Mouse (Mus musculus): ENCODE data around the gene Anks1.

Anks1 gene

DNA sequence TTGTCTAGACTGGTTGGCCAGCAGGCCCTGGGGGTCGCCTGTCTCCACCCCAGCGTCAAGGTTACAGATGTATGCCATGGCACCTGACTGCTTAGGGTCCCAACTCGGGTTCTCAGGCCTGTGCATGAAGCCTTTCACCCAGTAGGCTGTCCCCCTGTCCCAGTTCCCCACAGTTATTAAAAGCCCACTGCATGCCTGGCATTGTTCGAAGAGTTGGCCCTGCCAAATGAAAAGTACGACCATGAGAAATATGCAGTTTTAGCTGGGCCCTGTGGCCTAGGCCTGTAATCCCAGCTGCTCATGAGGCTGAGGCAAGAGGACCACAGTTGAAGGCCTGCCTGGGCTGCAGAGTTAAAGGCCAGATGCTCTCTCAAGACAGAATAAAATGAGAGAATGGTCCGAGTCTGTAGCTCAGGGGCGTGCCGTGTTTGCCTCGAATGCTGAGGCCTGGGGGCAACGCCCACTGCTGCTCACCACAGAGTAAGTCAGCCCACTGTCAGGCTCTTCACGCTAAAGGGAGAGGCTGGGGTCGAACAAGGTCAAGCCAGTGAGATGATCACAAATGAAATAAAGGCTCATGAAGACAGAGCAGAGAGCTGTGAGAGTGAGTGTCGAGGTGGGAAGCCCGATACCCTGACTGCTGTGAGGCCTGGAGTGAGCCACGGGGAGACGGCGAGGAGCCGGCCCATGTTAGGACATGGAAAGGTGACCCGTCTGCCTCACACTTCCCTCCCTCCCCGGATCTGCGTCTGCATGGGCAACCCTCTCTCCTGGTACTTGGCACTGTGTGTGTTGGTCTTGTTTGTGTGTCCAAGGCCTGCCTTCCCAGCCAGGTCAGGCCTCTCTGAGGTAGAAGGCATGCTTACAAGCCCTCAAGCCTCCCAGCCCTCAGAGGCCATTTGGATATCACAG is 110.9 kb downstream of the Anks1 start:
- no peak for DNase-seq (ENCODE audit: low read depth, low spot score)

DNA sequence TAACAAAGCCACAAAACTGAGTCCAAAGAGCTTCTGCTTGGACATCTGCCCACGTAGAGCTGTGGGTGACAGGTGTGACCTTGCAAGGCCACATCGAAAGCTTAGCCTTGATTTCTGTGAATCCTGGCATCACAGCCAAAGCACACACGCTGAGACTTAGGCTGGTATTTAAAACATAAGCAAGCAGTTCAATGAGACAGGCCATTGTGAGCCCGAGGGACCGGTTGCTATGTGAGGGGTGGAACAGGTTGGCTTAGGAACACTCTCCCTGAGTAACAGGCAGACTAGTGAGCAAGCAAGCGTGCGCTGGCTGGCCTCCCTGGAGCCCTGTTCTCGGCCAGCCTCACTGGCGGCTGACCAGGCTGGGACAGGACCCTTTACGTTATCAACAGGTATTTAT is 112.8 kb downstream of the Anks1 start:
- DNase-seq (ENCODE audit: low read depth, low spot score): no peak

DNA sequence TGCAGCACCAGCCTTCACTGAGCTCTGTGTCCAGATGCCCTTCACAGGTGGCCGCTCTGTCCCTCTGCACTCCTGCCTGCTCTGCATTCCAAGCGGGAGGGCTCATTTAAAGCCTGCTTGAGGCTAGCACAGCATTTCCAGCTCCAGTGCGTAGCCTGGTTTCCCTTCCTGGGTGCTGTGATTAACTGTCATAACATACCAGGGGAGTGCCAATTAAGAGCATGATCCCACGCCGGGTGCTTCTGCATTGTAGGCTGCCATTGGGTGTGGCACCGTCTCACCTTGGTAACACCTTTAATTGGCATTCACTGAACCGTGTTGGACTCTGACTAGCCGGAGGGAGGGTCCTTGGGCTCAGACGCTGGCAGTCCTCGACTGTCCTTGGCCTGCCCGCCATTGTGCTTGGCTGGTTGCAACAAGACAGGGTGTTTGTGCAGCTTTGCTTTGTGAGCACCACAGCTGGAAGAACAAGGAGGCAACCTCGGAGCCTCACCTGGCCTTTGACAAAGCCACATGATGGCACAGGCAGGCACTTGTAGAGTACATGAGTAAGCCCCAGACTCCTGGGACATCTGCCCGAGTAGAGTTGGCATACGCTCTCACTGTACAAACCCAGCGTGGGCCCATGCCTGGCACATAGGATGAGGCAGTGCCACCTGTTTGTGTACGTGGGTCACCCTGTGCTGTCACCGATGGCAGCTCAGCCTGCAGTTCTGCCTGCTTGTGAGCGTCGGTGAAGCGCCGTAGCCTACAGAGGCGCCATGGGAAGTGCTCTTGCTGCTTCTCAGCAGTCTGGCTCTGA is 113.9 kb downstream of the Anks1 start:
- no peak for DNase-seq (ENCODE audit: low read depth, low spot score)

DNA sequence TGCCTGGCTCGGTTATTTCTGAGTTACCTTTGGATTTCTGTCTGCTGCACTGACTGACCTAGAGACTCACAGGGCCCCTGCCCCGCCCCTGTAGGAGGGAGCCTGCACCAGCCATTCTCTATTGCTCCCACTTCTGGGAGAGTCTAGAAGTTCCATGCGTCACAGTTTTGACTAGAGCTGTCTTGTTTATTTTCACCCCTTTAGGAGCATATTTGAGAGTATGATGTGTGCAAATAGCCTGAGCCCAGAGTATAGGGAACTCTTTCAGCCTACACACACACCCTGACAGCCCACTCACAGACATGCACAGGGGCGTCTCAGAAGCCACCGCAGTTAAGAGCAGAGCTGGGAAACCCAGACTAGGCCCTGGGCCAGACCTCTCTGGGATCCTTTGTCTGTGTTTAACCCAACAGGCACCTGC is 116.4 kb downstream of the Anks1 start:
- no peak for DNase-seq (ENCODE audit: low read depth, low spot score)

DNA sequence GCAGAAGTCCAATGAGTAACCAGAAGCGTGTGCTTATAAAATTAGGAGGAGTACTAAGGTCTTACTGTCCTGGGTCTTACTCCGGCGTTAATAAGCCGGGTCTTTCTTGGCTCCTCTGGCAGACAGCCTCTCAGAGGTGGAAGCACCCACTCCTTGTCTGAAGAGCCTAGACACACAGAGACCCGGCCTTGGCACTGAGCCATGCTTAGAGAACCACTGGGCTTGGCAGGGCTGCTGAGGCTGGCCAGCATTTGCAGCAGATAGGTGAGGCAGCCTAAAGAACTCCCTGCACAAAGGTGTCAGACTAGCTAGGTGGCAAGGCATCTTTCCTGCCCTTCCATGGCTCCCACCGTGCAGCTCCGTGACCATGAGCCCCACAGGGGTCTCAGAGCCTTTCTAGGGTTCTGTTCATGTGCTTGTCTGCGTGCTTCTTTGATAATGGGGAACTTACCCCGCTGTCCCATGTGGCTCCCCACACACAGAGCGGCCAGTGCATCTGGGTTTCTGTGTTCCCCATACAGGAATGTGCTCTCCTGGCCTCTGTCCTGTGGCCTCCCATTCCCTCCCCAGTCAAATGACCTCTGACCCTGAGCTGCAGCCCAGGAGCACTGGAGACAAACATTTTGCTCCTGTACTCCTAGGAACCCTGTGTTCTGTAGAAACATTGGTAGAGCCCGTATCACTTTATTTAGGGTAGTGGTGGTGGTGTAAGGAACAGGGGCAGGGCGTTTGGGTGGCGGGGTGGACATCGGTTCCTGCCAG is 117.2 kb downstream of the Anks1 start:
- no peak for DNase-seq (ENCODE audit: low read depth, low spot score)

DNA sequence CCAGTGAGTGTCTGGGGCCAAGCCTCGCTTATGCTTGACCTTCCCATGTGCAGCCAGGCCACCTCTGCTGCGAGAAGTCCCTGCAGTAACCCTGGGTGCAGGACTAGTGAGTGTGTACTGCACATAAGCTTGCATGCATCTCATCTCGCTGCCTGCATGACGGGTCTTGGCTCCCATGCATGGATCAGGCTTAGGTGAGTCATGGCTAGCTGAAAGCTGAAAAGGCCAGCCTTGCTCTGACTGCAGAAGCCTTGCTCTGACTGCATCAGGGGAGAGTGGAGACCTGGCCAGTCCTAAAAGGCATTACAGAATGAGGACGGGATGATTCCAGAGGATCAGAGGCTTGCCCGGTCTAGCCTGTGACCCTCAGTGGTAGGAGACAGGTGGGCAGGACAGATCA is 118.1 kb downstream of the Anks1 start:
- DNase-seq (ENCODE audit: low read depth, low spot score): no peak

DNA sequence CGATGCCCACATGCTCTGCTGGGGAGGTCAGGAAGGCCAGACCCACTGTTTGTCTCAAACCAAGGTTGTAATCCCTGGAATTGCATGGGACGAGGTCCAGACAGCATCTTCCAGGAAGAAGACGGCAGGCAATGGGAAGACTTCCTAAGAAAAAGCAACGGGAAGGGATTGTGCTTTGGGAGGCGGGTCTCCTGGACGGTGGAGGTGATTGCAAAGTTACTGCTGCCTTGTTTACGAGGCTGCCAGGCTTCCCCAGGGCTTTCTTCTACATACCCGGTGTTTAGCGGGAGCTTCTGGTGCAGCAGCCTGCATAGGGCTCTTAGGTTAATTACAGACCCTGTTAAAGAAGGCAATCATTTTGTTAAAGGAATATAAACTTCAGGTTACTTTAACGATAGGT is 119.1 kb downstream of the Anks1 start:
- DNase-seq (ENCODE audit: low read depth, low spot score): no peak

DNA sequence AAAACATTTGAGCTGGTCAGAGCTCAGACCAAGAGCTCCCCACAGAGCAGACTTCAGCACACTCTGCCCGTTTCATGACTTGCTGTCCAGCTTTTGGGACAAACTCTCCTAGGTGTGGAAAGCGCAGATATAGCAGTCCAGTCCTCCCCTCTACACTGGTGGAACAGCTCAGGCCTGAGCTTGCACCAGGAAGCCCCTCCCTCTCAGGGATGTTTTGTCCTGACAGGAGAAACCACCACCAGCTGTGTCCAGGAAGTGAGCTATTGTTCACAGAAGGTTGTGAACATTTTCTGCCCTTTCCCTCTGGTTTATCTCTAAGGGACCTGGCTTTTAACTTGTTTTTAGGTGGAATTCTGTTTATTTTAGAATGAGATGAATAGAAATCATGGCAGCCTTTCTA is 120.2 kb downstream of the Anks1 start:
- no peak for DNase-seq (ENCODE audit: low read depth, low spot score)

DNA sequence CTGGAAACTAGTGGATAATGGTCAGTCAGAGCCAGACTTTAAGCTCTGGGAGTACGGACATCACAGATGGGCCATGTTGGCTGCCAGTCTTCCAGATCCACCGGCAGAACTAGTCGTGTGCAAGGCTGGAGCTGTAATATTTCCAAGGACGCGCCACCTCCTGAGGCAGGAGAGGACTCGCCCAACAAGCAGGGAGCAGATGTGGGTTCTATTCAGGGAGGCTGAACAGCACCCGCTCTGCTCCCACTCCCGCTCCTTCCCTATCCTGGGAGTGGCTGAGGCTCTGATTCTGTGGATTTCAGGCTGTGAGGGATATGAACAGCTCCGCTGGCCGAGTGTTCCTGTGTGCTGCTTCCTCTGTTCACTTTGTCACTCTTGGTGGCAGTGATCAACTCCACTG is 121.3 kb downstream of the Anks1 start:
- no peak for DNase-seq (ENCODE audit: low read depth, low spot score)

DNA sequence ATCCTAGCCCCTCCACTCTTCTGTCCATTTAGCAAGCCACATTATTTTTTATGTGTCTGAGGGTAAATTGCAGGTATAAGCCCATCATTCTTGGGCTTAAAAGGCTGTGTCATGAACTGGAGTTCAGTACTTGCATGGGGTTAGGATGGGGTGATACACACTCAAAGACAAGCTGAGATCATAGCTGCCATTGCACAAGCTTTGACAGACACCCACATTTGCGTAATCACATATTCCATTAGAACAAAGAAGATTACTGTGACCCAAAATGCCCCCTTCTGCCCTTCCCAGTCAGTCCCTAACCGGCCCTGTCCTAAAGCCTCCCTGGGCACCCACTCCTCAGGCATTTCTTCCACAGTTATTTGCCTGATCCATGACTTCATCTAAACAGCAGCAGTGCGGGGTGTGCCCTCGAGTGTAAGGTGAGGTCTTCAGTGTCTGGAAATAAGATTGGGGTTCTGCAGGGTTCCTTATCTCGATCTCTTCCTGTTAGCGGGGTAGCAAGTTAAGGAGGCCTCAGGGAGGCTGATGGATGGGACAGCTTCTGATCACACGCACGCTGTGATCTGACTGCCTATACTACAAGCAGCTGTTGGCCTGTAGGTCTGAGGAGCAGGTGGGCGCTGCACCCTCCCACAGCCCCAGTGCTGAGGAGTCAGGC is 122.3 kb downstream of the Anks1 start:
- DNase-seq (ENCODE audit: low read depth, low spot score): no peak

DNA sequence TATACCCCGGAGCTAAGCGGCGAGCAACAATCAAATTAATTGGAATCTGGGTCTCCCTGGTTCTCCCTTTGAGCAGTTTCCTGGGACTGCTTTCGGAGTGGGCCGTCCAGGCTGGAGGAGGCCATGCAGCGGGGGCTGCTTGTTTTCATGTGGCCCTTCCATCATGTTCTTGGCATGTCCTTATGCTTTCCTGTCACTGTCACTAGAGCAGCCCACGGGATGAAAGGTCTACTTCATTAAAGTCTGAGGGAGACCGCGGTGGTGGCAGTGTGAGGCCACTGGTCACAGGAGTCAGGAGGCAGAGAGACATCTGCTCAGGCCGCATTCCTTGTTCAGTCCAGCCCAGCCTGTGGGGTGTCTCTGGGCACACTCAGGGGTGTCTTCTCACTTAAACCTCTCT is 123.1 kb downstream of the Anks1 start:
- DNase-seq (ENCODE audit: low read depth, low spot score): no peak

DNA sequence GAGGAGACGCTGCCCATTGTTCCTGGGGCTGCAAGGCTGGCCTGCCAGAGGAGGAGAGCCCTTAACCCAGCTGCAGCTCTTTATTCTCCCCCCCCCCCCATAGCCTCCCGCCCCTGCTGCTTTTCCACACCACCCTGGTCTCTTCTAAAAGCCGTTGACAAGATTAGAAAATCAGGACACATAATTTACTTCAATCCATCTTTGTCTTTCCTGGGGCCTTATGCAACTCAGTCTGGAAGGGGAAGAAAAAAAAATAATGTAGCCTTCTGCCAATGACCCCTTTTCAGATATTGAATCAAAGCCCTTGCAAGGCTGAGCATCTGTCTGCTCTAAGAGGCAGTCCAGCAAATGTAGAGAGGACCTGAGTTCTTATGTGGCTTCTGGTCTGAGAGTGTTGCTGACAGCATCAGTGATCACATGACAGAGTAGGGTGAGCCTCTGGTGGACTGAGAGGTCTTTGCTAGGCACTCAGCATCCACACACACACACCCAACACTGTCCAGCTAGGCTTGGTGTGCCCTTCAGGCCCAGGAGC is 124.0 kb downstream of the Anks1 start:
- no peak for DNase-seq (ENCODE audit: low read depth, low spot score)

DNA sequence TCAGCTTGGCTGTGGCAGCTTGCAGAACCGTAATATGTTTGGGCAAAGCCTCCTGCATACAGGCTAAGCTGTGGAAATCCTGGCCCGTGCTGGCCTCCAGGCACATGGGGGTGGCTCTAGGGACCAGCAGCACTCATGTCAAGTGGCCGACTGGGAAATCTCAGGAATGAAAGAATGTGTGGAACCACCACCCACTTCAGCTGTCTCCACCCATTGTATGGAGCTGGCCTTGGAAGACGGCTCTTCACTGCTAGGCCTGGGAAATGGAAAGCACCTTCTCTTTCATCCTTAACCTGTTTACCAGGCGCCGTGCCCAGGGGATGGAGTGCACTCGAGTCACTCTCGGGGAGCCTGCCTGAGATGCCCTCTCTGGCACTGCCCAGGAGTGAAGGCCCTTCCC is 125.9 kb downstream of the Anks1 start:
- no peak for DNase-seq (ENCODE audit: low read depth, low spot score)

DNA sequence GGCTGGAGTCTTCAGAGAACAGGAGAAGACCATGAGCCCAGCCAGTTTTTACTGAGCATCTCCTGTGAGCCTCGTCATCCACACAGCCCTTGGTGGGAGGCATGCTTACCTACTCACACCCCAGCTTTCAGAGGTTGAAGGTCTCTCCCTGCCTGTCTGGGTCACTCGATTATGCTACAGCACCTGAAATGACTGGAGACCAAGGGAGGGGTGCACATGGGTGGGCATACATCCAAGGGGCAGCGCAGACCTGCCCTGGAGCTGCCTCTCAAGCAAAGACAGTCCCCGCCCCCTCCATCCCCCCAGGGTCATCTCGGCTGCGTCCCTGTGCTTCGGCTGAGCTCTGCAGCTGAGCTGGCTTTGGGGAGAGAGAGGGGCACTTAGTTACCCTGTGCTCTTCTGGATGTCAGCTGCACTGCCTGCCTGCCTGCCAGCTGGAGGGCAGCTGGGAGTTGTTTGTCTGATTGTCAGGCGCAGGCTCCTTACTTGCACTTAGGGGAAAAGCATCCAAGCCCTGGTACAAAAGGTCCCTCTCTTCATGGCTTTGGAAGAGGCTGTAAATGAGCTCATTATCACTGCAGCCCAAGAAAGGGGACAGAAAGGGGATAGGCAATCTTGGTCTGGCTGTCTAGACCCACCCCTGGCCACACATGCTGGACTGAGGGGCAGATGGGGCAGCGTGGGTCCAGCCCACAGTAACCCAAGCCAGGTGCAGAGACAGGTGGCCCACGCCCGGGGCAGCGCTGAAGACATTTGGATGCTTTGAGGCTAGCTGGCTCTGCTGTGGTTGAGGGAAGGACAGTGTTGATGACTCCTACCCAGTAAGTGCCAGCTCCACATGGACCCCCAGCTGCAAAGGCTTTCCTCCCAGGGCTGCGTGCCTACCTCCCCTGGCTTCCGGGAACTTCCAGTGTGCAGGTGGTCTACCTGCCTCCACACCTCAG is 128.0 kb downstream of the Anks1 start:
- peak; percentile 61 for DNase-seq (ENCODE audit: low read depth, low spot score)

DNA sequence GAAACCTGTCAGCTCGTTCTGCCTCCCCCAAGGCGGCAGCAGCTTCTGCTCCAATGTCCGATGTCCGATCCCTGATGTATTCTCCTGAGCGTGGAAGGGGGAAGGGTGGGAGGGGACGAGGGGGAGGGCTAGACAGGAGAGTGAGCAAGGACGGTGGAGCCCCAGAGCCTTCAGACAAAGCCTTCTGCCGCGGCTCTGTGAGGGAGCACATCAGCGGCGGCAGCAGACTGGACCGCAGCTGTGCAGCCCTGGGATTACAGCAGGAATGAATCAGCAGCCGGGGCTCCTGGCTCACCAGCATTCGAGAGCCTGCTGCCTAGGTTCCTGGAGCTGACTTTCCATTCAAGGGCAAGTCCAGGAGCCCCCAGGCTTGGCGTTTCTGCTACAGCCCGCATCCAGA is 131.5 kb downstream of the Anks1 start:
- DNase-seq (ENCODE audit: low read depth, low spot score): peak; percentile 70

DNA sequence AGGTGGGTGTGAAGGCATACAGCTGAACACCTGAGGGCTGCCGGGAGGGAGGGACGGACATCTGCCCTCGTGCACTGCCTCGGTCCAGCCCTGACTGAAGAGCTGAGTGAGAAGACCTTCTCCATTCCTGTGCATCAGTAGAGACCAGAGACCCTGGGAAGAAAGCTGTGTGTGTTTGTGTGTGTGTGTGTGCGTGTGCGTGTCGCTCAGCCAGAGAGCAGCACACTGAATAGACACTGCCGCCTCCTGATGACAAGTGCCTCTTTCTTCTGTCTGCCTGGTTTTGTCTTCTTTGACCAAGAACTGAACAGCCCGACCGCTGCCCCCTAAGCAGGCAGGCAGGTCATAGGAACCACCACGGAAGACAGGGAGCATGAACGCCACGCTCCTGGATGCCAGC is 132.2 kb downstream of the Anks1 start:
- no peak for DNase-seq (ENCODE audit: low read depth, low spot score)

DNA sequence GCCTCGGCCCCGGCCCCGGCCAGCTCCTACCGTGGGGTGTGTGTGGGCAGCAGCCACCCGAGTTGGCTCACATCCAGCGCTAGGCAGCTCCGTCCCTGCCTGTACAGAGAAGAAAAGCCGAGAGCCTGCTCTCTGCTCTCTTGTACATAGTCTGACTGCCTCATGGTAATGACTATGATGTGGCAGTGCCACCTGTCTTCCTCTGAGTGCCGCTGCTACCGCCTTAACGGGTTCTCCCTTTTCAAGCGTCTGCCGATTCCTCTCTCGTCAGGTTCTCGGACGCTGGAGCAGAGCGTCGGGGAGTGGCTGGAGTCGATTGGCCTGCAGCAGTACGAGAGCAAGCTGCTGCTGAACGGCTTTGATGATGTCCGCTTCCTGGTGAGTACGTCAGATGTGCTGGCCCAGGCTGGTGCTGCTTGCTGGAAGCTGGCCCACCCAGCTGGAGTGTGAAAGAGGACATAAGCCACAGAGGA is 133.2 kb downstream of the Anks1 start:
- DNase-seq (ENCODE audit: low read depth, low spot score): no peak

DNA sequence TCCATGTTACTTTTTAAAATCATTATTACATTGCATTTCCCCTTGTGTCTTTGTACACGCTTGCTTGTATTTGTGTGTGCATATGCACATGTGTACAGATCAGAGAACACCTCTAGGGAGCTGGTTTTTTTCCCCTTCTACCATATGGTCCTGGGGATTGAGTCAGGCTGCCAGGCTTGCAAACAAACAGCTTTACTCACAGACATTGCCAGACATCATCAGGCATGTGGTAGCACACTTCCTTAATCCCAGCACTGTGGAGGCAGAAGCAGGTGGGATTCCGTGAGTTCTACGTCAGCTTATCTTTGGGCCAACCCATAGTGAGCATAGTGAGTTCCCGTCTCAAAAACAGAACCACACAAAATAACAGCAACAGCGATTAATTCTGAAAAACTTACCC is 137.9 kb downstream of the Anks1 start:
- no peak for DNase-seq (ENCODE audit: low read depth, low spot score)

DNA sequence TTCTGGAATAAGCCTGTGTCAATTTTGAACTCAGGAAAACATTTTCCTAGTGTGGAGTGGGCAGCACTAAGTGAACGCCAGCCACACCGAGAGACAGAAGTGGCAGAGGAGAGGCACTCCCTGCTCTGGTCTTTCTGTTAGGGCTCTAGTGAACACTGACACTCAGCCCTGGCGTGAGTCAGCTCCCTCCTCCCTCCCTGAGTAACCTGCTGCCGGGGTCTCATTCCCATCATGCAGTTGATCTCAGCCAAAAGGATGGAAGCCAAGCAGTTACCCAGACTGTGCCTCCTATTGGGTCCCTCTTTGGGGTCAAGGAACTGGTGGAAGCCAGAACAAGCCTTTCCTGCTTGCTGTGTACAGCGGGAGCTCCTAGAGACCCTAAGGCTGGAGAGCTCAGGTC is 138.4 kb downstream of the Anks1 start:
- DNase-seq (ENCODE audit: low read depth, low spot score): no peak

DNA sequence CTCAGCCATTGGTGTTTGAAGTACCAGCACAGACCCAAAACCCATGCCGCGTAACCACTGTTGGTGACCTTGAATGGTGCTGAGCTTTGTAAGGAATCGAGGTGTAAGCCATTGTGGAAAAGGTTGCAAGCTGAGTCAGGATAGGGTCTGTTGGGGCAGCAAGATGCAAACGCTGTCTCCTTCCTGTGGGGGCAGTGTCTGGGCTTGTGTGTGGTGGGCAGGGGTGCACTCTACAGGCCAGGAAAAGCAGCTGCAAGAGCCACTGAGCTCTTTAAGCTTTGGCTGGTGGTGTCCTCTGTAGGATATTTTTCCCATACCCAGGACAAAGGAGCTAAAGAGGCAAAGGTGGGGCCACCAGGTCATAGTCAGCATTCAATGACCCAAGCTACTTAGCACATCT is 139.3 kb downstream of the Anks1 start:
- peak; percentile 69 for DNase-seq (ENCODE audit: low read depth, low spot score)

All from mesoderm, embryonic 11.5 days (tissue).